Mouse (Mus musculus) colon, adult 2 months (tissue): ENCODE data around the gene Uxt. TPM values are rescaled to one million over a fixed set of nuclear protein-coding genes. Genes with fewer than 3 reads are reported as not detected.

Experiments
- polyA plus RNA-seq: library from polyadenylated mRNA; depleted of rRNA; stranded (reverse); fragments of >200 nt; gene quantifications from 2 replicates; pipeline ENCODE4 v1.2.3, GENCODE M21; 2012; rRNA removed

The Uxt gene
- polyA plus RNA-seq: 10.0 and 14.7 TPM in 2 replicates

GRCm38 (mm10) chrX:20961477-20962378 lies at the start of gene Uxt:
Uxt (minus strand) TSS chrX:20962017.

DNA sequence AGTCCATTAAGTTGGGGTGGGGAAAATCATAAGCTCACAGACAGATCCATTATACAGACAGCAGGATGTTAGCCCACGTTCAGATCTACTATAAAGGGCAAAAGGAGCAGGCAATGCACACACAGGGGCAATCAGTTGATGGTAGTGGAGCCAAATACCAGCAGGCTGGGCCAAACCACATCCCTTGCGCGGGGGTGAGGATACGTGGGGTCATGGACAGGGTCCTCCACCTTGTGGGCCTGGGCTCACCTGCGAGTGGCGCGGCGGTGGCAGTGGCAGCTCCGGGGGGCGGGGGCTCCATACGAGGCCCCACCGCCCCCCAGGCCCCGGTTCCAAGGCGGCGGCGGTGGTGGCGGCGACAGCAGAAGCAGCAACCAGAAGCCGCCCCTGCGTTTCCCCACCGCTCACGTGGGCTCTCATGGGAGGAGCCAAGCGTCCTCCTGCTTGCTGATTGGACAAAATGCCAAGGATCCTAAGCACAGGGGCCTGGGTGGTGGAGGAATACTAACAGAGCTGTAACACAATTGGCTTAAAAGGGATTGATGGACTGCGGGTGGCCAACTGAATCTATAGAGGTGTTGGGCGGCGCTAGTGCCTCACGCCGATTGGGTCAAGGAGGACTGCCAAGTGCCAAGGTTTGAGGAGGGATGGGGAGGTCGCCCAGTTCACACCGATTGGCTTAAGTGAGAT lies 11.5 kb downstream of the Uxt start, which contains the start of gene Elk1:
Gene Elk1, minus strand, starts transcription at position 418 of the 690 bp plus-strand sequence.

GRCm38 (mm10) chrX:20931364-20931763 lies 30.5 kb downstream of the Uxt start, which contains the start of gene Cfp:
Cfp (minus strand) TSS chrX:20931555.

DNA sequence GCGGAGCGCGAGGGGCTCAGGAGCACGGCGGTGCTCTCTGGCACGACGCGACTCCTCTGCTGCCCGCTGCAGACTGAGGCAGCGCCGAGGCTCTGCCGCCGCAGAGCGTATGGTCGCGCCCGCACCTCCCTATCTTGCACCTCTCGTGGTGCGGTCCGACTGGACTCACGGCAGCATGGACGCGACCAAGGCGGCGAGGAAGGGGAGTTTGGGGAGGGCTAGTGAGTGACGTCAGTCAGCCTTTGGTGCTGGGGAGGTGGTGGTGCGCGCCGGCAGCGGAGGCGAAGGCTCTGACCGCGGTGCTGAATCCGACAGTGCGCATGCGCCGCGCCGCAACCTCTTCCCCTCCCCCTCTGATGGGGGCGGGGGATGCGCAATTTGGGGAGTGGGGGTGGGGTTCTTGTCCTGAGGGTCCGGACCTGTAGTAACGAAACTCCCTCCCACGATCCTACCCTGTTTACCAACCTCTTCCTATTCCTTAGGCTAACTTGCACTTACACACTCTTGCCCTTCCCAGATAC lies 40.9 kb downstream of the Uxt start, which contains the start of gene Syn1:
Gene Syn1, minus strand, starts transcription at position 161 of the 521 bp plus-strand sequence.

Other genes with a start within 250 kb of the Uxt start
- gene Araf, start 164.2 kb downstream of the Uxt start, polyA plus RNA-seq: 152 and 187 TPM in 2 replicates
- 6.2 and 9.3 TPM in 2 replicates for gene Timp1, start 91.9 kb downstream of the Uxt start, polyA plus RNA-seq
- 2.0 and 3.4 TPM in 2 replicates for gene Syn1, start 41.0 kb downstream of the Uxt start, polyA plus RNA-seq
- gene Cfp, start 30.5 kb downstream of the Uxt start, polyA plus RNA-seq: 25.2 and 26.5 TPM in 2 replicates
- 9.0 and 9.5 TPM in 2 replicates for gene Elk1, start 11.4 kb downstream of the Uxt start, polyA plus RNA-seq
- gene Zfp182, start 100.3 kb upstream of the Uxt start, polyA plus RNA-seq: 0.36 and 0.38 TPM in 2 replicates
- not detected in 2 replicates for gene Spaca5, start 106.4 kb upstream of the Uxt start, polyA plus RNA-seq
- 0.02 TPM in 1 of 2 replicates, not detected in the other for gene Zfp300, start 127.5 kb upstream of the Uxt start, polyA plus RNA-seq
- not detected in 2 replicates for gene Ssxa1, start 153.8 kb upstream of the Uxt start, polyA plus RNA-seq
- not detected in 2 replicates for gene Gm21876, start 213.6 kb upstream of the Uxt start, polyA plus RNA-seq